Mouse (Mus musculus) urinary bladder, postnatal 14 days (tissue): ENCODE data around the gene Syne4.
A peak's percentile ranks its signal among the peaks of the same experiment; 100 is the strongest.

Source experiments
- DNase-seq: peaks from one replicate; pipeline ENCODE4 v3.0.0; 2021; ENCODE audit warnings: low spot score

The Syne4 gene

GRCm38 (mm10) chr7:30296816-30297215 lies 17.8 kb upstream of the Syne4 start:
- no peak for DNase-seq

- no peak for DNase-seq
These were observed 17.3 kb upstream of the Syne4 start for GRCm38 (mm10) chr7:30297266-30297665.

- DNase-seq, result no peak
These were observed 13.7 kb upstream of the Syne4 start for GRCm38 (mm10) chr7:30300914-30301313.

GRCm38 (mm10) chr7:30306083-30306779 lies 8.4 kb upstream of the Syne4 start:
- no peak for DNase-seq

- peak; percentile 93 for DNase-seq
These were observed 6.3 kb upstream of the Syne4 start, which contains the start of gene Alkbh6 for GRCm38 (mm10) chr7:30308076-30309005. TSS of gene Alkbh6 (plus strand) at chr7:30308717.

- DNase-seq, result no peak
These were observed 5.0 kb upstream of the Syne4 start for GRCm38 (mm10) chr7:30309395-30310129.

GRCm38 (mm10) chr7:30310136-30310535 lies 4.5 kb upstream of the Syne4 start:
- DNase-seq, result no peak

- no peak for DNase-seq
These were observed 814 bp upstream of the Syne4 start for GRCm38 (mm10) chr7:30313666-30314320.

- peak; percentile 29 for DNase-seq
These were observed 1.2 kb downstream of the Syne4 start for GRCm38 (mm10) chr7:30315559-30316529.

GRCm38 (mm10) chr7:30318142-30318541 lies 3.5 kb downstream of the Syne4 start:
- DNase-seq, result no peak

- no peak for DNase-seq
These were observed 6.3 kb downstream of the Syne4 start for GRCm38 (mm10) chr7:30320946-30321345.

- DNase-seq, result peak; percentile 69
These were observed 7.1 kb downstream of the Syne4 start, which contains the start of gene E130208F15Rik for GRCm38 (mm10) chr7:30321539-30322284. TSS of gene E130208F15Rik (plus strand) at chr7:30321740.

GRCm38 (mm10) chr7:30322285-30322667 lies 7.7 kb downstream of the Syne4 start:
- DNase-seq, result peak; percentile 99

GRCm38 (mm10) chr7:30322865-30323264 lies 8.3 kb downstream of the Syne4 start:
- DNase-seq, result no peak

GRCm38 (mm10) chr7:30323795-30324194 lies 9.2 kb downstream of the Syne4 start, which contains the start of gene Sdhaf1:
TSS of gene Sdhaf1 (minus strand) at chr7:30323895.
- DNase-seq, result no peak

- no peak for DNase-seq
These were observed 9.8 kb downstream of the Syne4 start for GRCm38 (mm10) chr7:30324300-30324944.

- DNase-seq, result peak; percentile 56
These were observed 10.8 kb downstream of the Syne4 start for GRCm38 (mm10) chr7:30325364-30325763.

- DNase-seq, result no peak
These were observed 11.8 kb downstream of the Syne4 start for GRCm38 (mm10) chr7:30326427-30326826.

- no peak for DNase-seq
These were observed 12.5 kb downstream of the Syne4 start for GRCm38 (mm10) chr7:30327140-30327539.
